Mouse (Mus musculus): ENCODE results near the gene Osbpl10. TPM values are rescaled to one million over a fixed set of nuclear protein-coding genes. Genes with fewer than 3 reads are reported as not detected.

Osbpl10 gene
- polyA plus RNA-seq, 1 experiment, result 7.0 TPM

- DNase-seq, result no peak
- no peak for TF ChIP-seq CTCF (conservative IDR thresholded peaks at IDR 0.05; ENCODE audit: insufficient read depth, insufficient read length, low read depth, low read length)
- no peak for TF ChIP-seq POLR2A (IDR thresholded peaks at IDR 0.05; ENCODE audit: low read depth, low read length)
- no peaks in the 10 kb centered on the region for H3K4me1 ChIP-seq (ENCODE audit: control insufficient read depth, insufficient read depth, low read length)
- WGBS, result 37% methylated on average over 4 of the region's 4 CpGs
- H3K27ac ChIP-seq (ENCODE audit: insufficient read depth, low read depth, low read length), result no peak overlapping the region
- H3K36me3 ChIP-seq (ENCODE audit: control insufficient read depth, insufficient read depth, low read length), result no peaks in the 10 kb centered on the region
- H3K4me3 ChIP-seq (ENCODE audit: insufficient read depth, low read depth, low read length), result no peak overlapping the region
- H3K27me3 ChIP-seq (replicated peaks; ENCODE audit: control insufficient read depth, insufficient read depth, low read length), result no peaks in the 10 kb centered on the region
Measured at GRCm38 (mm10) chr9:115134736-115135135, 156.4 kb downstream of the Osbpl10 start.

- H3K27me3 ChIP-seq (replicated peaks; ENCODE audit: control insufficient read depth, insufficient read depth, low read length), result no peaks in the 10 kb centered on the region
- H3K4me3 ChIP-seq (ENCODE audit: insufficient read depth, low read depth, low read length), result no peak overlapping the region
- TF ChIP-seq CTCF (conservative IDR thresholded peaks at IDR 0.05; ENCODE audit: insufficient read depth, insufficient read length, low read depth, low read length) (no peak), POLR2A (IDR thresholded peaks at IDR 0.05; ENCODE audit: low read depth, low read length) (no peak)
- H3K27ac ChIP-seq (ENCODE audit: insufficient read depth, low read depth, low read length), result no peak overlapping the region
- H3K4me1 ChIP-seq (ENCODE audit: control insufficient read depth, insufficient read depth, low read length), result no peaks in the 10 kb centered on the region
- 47% methylated on average over 8 of the region's 8 CpGs for WGBS
- no peaks in the 10 kb centered on the region for H3K36me3 ChIP-seq (ENCODE audit: control insufficient read depth, insufficient read depth, low read length)
- DNase-seq, result no peak
Measured at GRCm38 (mm10) chr9:115135352-115135751, 157.0 kb downstream of the Osbpl10 start.

- no peaks in the 10 kb centered on the region for H3K4me1 ChIP-seq (ENCODE audit: control insufficient read depth, insufficient read depth, low read length)
- TF ChIP-seq CTCF (conservative IDR thresholded peaks at IDR 0.05; ENCODE audit: insufficient read depth, insufficient read length, low read depth, low read length), result no peak
- TF ChIP-seq POLR2A (IDR thresholded peaks at IDR 0.05; ENCODE audit: low read depth, low read length), result no peak
- no peaks in the 10 kb centered on the region for H3K36me3 ChIP-seq (ENCODE audit: control insufficient read depth, insufficient read depth, low read length)
- WGBS, result 77% methylated on average over 3 of the region's 3 CpGs
- no peaks in the 10 kb centered on the region for H3K27me3 ChIP-seq (replicated peaks; ENCODE audit: control insufficient read depth, insufficient read depth, low read length)
- H3K27ac ChIP-seq (ENCODE audit: insufficient read depth, low read depth, low read length), result no peak overlapping the region
- no peak for DNase-seq
- no peak overlapping the region for H3K4me3 ChIP-seq (ENCODE audit: insufficient read depth, low read depth, low read length)
Measured at GRCm38 (mm10) chr9:115137858-115138257, 159.5 kb downstream of the Osbpl10 start.

DNA sequence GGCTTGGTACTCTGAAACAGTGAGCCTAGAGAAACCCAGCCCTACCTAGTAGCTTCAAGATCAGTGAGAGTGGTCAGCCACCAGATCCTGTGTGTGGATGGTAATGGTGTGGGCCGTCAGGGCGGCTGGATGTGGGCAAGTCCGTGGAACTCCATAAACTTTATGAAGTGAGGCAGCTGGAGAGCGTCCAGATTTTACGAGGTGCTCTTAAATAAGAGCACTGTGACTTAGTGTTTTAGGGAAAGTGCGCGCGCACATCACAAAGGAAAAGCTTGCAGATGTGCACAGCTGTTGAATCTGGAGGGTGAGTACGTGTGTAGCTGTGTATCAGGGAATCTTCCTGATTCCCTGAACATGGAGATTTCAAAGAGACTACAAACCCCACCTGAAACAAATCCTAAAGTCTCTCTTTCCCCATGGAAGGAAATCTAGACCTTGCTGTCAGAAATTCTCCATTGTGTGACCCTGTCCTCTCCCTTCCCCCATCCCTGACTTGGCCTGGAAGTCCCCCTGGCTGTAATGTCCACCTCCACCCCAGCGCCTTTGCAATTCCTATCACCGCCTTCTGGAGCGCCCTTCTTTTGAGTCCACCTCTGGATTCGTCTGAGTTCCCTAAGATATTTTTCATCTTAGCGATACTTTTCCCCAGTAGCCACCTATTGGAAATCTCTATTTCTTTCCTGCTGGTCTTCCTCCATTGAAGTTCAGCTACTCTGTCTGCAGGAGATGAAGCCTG, 161.4 kb downstream of the Osbpl10 start:
- Histone ChIP-seq H3K27me3 (replicated peaks; ENCODE audit: control insufficient read depth, insufficient read depth, low read length) (no peaks in the 10 kb centered on the region), H3K4me3 (ENCODE audit: insufficient read depth, low read depth, low read length) (no peak overlapping the region), H3K27ac (ENCODE audit: insufficient read depth, low read depth, low read length) (no peak overlapping the region), H3K36me3 (ENCODE audit: control insufficient read depth, insufficient read depth, low read length) (no peaks in the 10 kb centered on the region), H3K4me1 (ENCODE audit: control insufficient read depth, insufficient read depth, low read length) (no peaks in the 10 kb centered on the region)
- 56% methylated on average over 14 of the region's 14 CpGs for WGBS
- TF ChIP-seq CTCF (conservative IDR thresholded peaks at IDR 0.05; ENCODE audit: insufficient read depth, insufficient read length, low read depth, low read length), result no peak
- no peak for TF ChIP-seq POLR2A (IDR thresholded peaks at IDR 0.05; ENCODE audit: low read depth, low read length)
- no peak for DNase-seq

DNA sequence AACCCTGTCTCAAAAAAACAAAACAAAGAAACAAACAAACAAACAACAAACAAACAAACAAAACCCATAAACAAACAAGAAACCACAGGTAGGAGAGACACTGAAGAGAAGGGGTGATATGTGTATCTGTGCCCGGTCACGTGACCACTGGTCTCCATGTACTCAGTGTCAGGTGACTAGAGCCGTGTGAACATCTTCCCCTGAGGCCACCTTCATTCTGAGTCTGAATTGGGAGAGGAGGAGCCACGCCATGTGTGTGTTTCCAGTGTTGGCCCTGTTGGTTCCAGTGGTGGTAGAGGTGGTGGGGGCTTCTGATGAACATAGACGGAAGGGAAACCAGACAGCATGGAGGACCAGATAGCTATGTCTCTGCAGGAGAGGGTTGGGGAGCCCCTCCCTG, 168.8 kb downstream of the Osbpl10 start:
- Histone ChIP-seq H3K4me3 (ENCODE audit: insufficient read depth, low read depth, low read length) (no peak overlapping the region), H3K27ac (ENCODE audit: insufficient read depth, low read depth, low read length) (no peak overlapping the region), H3K36me3 (ENCODE audit: control insufficient read depth, insufficient read depth, low read length) (no peaks in the 10 kb centered on the region), H3K27me3 (replicated peaks; ENCODE audit: control insufficient read depth, insufficient read depth, low read length) (no peaks in the 10 kb centered on the region), H3K4me1 (ENCODE audit: control insufficient read depth, insufficient read depth, low read length) (no peaks in the 10 kb centered on the region)
- no peak for DNase-seq
- no peak for TF ChIP-seq POLR2A (IDR thresholded peaks at IDR 0.05; ENCODE audit: low read depth, low read length)
- 93% methylated on average over 5 of the region's 5 CpGs for WGBS

- Histone ChIP-seq H3K36me3 (ENCODE audit: control insufficient read depth, insufficient read depth, low read length) (no peaks in the 10 kb centered on the region), H3K27me3 (replicated peaks; ENCODE audit: control insufficient read depth, insufficient read depth, low read length) (no peaks in the 10 kb centered on the region), H3K4me3 (ENCODE audit: insufficient read depth, low read depth, low read length) (no peak overlapping the region), H3K4me1 (ENCODE audit: control insufficient read depth, insufficient read depth, low read length) (no peaks in the 10 kb centered on the region), H3K27ac (ENCODE audit: insufficient read depth, low read depth, low read length) (no peak overlapping the region)
- DNase-seq, result no peak
- 82% methylated on average over 13 of the region's 13 CpGs for WGBS
- TF ChIP-seq POLR2A (IDR thresholded peaks at IDR 0.05; ENCODE audit: low read depth, low read length), result no peak
Measured at GRCm38 (mm10) chr9:115147586-115148355, 169.4 kb downstream of the Osbpl10 start.

- no peak for DNase-seq
- TF ChIP-seq CTCF (conservative IDR thresholded peaks at IDR 0.05; ENCODE audit: insufficient read depth, insufficient read length, low read depth, low read length) (no peak), POLR2A (IDR thresholded peaks at IDR 0.05; ENCODE audit: low read depth, low read length) (no peak)
- H3K4me1 ChIP-seq (ENCODE audit: control insufficient read depth, insufficient read depth, low read length), result no peaks in the 10 kb centered on the region
- WGBS, result 89% methylated on average over 18 of the region's 18 CpGs
- no peak overlapping the region for H3K4me3 ChIP-seq (ENCODE audit: insufficient read depth, low read depth, low read length)
- no peaks in the 10 kb centered on the region for H3K27me3 ChIP-seq (replicated peaks; ENCODE audit: control insufficient read depth, insufficient read depth, low read length)
- no peaks in the 10 kb centered on the region for H3K36me3 ChIP-seq (ENCODE audit: control insufficient read depth, insufficient read depth, low read length)
- H3K27ac ChIP-seq (ENCODE audit: insufficient read depth, low read depth, low read length), result no peak overlapping the region
Measured at GRCm38 (mm10) chr9:115149011-115149756, 170.8 kb downstream of the Osbpl10 start.
